Mouse (Mus musculus): ENCODE measurements around the gene Ccdc149.
A peak's percentile ranks its signal among the peaks of the same experiment; 100 is the strongest.

The Ccdc149 gene

GRCm38 (mm10) chr5:52470991-52471801 lies at the start of gene Ccdc149:
TSS of gene Ccdc149 (minus strand) at chr5:52471521.
- peak; percentile 77 for DNase-seq

GRCm38 (mm10) chr5:52519921-52520320 lies 48.6 kb upstream of the Ccdc149 start:
- DNase-seq = no peak

DNA sequence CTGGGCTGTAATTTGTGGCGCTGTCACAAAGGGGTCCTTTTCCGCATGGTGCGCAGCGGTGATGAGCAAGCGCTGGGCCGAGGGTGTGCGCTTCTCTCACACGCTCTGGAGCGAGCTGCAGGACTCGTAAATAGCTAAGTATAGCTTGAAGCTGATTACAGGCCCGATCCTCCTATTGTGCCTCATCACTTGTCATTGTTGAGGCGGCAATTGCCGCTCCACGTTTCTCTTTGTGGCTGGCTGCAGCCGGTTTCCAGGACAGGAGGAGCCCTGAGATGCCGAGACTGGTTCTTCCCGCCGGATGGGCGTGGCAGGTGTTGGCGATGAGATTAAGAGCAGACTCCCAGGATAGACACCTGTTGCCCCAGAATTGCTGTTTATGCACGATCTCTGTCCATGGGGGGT lies 44.8 kb upstream of the Ccdc149 start:
- DNase-seq = no peak

DNA sequence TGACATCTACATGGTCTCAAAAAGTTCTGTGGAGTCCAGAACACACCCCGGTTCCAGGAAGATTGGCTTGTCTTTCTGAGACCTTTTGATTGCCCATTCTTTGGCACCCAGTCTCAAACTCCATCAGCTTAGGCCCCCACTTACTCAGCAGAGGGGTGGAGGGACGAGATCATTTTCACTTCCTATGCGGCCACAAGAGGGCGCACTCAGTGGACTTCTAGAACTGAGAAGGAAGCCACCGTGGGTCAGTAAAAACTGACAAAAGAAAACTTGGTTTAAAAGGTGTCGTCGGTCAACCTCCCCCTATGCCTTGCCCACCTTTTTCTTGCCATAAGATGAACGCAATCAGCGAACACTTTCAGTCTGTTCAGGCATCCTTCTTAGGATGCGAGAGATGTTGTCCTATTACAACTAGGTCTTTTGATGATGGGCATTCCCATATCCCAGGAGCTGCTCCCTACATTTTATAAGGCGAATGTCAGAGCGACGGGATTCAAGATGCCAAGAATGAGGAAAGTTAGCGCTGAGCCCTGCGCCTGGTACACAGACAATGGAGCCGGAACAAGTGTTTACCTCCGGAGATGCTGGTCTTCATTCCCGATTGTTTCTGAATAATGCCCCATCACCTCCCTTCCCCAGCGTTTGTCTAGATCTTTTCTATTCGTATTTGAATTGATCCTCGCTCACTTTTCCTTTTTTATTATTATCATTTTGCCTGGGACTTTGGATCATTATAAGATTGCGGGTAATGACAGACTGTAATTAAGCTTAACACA lies 44.1 kb upstream of the Ccdc149 start:
- peak; percentile 79 for DNase-seq

DNA sequence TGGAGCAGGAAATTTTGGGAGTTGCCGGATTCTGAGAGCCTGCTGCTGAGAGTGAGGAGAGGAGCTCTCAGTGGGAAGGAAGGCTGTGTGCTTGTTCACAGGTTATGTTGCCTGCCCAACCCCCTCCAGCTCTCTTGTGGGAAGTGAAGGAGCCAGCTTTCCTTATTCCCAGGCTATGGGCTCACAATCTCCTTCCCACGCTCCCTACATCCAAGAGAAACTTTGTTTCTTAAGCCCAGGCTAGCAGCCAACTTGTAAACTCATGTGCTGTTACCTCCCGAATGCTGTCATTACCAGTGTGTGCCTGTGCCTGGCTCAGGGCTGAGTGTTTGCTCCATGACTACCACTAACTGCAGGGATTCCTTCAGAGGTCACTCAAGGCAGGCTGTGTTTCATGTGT lies 39.8 kb upstream of the Ccdc149 start:
- DNase-seq = no peak

DNA sequence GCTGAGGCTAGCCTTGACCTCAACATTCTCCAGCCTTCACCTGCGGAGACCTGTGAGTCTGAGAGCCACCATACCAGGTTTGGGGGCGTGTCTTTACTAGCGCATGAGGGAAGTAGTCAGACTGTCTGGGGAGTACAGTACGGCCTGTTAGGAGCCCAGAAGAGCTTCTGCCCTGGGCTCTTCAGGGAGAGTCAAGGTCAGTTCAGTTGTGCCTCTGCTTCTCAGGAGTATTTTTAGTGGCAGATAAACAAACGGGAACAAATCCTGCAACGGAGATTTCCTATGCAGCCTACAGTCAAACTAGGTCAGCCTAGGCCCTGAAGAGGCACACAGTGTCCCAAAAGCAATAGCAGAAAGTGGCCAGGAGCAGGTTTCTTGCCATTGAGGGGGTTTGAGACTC lies 38.1 kb upstream of the Ccdc149 start:
- no peak for DNase-seq

DNA sequence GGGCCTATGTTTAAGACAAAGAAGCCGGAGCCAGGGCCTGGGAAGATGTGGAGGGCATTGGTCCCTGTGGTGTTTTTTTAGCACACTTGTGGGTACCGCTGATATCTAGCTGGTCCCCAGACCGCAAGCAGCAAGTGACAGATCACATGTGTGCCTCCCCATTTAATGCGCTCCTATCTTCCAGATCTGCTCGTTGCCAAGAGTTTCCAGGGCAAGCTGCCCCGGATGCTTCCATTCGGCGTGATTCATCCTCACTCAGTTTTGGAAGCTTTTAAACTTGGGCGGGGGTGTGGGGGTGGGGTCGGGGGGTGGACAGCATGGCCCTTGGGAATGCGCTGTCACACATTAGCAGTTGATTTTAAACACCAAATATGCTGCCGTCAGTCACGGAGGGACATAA lies 33.3 kb upstream of the Ccdc149 start:
- no peak for DNase-seq

- no peak for DNase-seq
Measured at GRCm38 (mm10) chr5:52504148-52504547, 32.8 kb upstream of the Ccdc149 start.

DNA sequence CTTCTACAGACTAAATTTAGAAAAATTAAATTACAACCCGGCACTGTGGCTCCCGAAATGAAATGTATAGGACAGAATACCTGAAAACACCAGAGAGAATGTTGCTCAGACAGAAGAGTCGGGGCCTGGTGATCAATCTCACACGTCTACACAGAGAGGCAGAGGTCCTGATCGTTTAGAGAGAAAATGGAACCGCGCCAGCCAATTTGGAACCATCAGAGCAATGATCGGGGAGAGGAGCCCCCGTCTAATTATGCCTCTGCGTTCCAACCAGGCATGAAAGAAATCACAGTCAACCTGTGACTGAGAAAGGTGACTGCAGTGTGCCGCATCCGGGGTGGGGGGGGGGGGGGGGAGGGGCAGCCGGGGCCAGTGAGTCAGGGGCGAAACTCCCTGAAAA lies 24.4 kb upstream of the Ccdc149 start:
- DNase-seq = no peak

DNA sequence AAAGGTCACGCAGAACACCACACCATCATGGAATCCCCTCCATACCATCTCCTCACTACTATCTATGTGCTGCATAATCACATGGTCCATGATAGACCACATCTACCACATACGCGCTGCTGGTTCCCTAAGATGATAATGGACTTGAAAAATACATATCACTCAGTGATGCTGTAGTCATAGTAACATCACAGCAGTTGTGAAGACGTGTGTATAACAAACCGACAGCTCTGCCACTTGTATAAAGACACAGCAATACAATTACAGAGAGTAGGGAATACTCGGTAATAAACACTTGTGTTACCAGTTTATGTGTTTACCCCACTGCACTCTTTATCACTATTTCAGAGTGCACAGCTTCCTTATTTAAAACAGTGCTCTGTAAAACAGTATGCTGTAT lies 20.2 kb upstream of the Ccdc149 start:
- DNase-seq = no peak

- DNase-seq = no peak
Measured at GRCm38 (mm10) chr5:52487559-52488430, 16.5 kb upstream of the Ccdc149 start.

GRCm38 (mm10) chr5:52476826-52477225 lies 5.5 kb upstream of the Ccdc149 start:
- no peak for DNase-seq

DNA sequence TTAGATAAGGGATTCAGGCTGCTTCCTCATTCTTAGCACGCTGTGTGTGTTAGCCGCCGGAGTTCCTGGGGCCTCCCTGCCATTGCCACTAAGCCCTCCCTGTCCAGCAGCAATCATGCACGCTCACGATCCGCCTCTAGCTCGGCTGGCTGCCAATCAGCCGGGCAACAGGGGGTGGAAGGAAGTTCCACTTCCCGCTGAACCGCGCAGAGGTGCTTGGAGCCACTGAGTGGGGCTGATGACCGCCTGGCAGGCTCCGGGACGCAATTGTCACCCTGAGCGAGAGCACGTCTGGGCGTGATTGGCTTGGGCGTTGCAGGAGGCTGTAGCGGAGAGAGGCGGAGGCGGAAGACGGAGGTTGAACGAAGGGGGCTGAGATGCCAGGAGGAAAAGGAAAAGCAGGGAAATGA lies 5.0 kb upstream of the Ccdc149 start:
- peak; percentile 94 for DNase-seq

DNA sequence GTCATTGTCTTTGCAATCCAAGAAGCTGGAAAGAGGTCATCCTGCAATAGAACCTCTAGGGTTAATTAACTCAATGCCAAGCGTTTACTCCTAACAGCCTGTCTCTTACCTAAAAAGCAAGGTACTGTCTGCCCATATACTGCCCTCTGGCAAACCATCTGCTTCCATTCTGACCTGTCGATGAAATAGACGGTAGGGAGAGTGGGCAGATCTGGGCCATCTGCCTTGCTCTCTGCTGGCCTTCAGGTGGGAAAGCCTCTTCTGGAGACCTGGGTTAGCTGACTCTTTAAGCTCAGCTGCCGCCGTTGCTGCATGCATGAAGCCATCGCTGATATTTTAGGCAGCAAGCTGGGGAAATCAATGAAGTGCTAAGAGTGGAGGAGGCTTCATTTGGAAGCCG lies 2.7 kb upstream of the Ccdc149 start:
- no peak for DNase-seq

DNA sequence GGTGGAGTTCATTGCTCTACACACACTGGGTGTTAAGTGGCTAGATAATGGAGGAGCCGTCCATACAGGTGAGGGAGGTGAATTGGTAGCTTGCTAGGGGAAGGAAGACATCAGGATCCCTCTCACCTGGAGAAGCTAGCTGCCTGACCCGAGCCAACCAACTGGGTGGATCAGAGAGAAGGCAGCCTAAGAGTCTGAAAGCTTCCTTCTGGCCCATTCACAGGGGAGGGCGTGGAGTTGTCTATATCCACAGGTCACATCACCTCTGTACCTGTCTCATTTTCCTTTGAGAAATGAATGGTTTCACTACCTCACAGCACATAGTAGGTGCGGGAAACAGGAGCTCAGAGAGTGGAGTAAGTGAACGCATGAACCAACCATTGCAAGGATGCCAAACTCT lies 770 bp downstream of the Ccdc149 start:
- no peak for DNase-seq

GRCm38 (mm10) chr5:52467841-52468240 lies 3.5 kb downstream of the Ccdc149 start:
- DNase-seq = no peak

DNA sequence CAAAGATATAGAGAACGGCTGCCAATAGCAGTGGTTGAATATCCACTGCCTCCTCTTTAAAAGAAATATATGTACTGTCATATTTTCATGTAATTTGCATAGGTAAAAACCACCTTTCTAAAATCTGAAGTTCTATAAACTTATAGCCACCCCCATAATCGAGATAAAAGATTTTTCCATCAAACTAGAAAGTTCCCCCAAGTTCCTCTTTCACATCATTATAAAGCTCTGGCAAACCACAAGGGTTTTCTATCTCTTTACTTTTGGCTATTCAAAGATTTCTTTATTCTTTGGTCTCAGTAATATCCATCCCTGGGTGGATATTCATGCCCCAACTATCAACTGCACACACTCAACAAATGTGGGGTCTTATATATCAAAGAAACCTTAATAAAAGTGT lies 8.9 kb downstream of the Ccdc149 start:
- no peak for DNase-seq

DNA sequence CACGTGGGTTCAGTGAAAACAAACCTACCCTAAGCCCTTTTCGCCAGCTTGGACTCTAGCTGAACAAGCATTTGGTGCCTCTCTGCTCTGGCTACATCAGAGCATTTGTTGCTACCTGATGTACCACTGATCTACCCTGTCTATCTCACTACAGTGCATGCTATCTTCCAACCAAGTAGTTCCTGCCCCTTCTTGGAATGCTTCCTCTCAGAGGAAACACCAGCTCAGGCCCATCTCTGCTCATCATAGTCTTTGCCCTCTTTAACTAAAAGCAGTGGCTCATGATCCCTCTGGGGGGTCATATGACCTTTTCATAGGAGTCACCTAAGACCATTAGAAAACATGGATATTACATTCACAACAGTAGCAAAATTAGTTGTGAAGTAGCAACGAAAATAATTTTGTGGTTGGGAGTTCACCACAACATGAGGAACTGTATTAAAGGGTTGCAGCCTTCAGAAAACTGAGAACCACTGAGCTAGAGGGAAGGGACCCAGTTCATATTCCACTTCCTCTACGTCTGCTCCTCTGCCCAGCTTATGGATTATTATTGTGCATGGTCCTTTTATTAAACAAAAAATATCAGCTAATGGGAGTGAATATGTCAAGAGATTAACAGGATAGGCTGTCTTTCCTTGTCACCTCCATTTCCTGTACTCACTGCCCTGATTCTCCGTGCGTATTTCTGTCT lies 9.7 kb downstream of the Ccdc149 start:
- no peak for DNase-seq

DNA sequence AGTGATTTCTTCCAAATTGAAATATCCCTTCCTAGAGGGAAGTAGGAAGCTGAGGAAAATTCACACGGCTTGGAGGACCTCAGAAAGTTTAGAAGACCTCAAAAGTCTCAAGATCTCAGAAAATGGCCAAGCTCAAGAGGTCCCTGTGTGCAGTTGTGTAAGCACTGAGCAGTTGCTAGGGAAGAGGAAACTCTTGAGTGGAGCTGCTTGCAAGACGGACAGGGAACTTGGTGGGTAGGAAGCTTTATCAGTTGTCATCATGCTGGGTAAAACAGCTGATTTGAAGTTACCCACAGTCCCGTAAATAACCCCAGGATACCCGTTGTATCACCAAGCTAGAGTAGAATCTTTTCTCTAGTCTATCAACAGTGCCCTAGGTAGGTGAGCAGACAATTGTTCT lies 12.0 kb downstream of the Ccdc149 start:
- DNase-seq = no peak

GRCm38 (mm10) chr5:52457154-52457553 lies 14.2 kb downstream of the Ccdc149 start:
- DNase-seq = no peak

GRCm38 (mm10) chr5:52450821-52451220 lies 20.5 kb downstream of the Ccdc149 start:
- no peak for DNase-seq

DNA sequence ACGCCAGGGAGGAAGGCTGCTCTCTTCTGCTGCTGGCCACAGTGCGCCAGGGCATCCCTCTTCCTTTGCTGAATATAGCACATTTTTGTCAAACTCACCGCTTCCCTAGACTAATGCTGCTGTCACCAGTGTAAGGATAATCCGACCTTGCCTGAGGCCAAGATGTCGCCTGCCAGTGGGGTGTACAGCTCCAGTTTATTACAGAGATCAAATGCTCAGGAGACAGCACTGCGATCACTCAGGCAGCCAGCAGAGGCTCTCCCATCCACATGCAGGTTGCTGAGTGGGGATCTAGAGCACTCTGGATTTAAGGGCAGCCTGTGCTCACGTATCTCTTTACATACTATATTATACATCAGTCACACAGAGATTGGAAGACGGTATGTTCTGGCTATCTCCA lies 22.1 kb downstream of the Ccdc149 start:
- no peak for DNase-seq

GRCm38 (mm10) chr5:52440278-52440677 lies 31.0 kb downstream of the Ccdc149 start:
- no peak for DNase-seq
